Mouse (Mus musculus) liver, embryonic 13.5 days (tissue): ENCODE measurements at regions not wholly inside any gene's neighbourhood (a gene's known extent, or its start where the extent isn't known, plus 50 kb on each side); places are given as distances from the start of the nearest gene placed in this dataset.

Source experiments
- ATAC-seq: fragments of 200-750 bp; cut with Nextera tagmentation; 2 replicates; pipeline ENCODE4 v1.8.0; 2017; ENCODE audit warnings: low read depth, mild to moderate bottlenecking, moderate number of reproducible peaks, moderate library complexity
- DNase-seq: peaks from one replicate; pipeline ENCODE4 v3.0.0; 2022
- H3K27ac ChIP-seq: fragments of 300-500 bp; sonication (generic); 2 replicates; pipeline ENCODE4 v1.5.1; 2015; ENCODE audit warnings: moderate library complexity, mild to moderate bottlenecking, inconsistent platforms
- H3K27me3 ChIP-seq: fragments of 300-500 bp; sonication (generic); 2 replicates; pipeline ENCODE4 v1.6.1; 2015; ENCODE audit warnings: mild to moderate bottlenecking, inconsistent platforms
- H3K36me3 ChIP-seq: fragments of 300-500 bp; sonication (generic); 2 replicates; pipeline ENCODE4 v1.6.1; 2015; ENCODE audit warnings: mild to moderate bottlenecking, inconsistent platforms
- H3K4me1 ChIP-seq: fragments of 300-500 bp; sonication (generic); replicated peaks from 2 replicates; pipeline ENCODE4 v1.6.1; 2015; ENCODE audit warnings: inconsistent platforms
- H3K4me2 ChIP-seq: fragments of 300-500 bp; sonication (generic); 2 replicates; pipeline ENCODE4 v1.6.1; 2015; ENCODE audit warnings: inconsistent platforms, mild to moderate bottlenecking, moderate library complexity
- H3K4me3 ChIP-seq: fragments of 300-500 bp; sonication (generic); replicated peaks from 2 replicates; pipeline ENCODE4 v1.5.1; 2015; ENCODE audit warnings: mild to moderate bottlenecking, inconsistent platforms
- H3K9ac ChIP-seq: fragments of 300-500 bp; sonication (generic); 2 replicates; pipeline ENCODE4 v1.6.1; 2015; ENCODE audit warnings: mild to moderate bottlenecking, inconsistent platforms
- H3K9me3 ChIP-seq: fragments of 300-500 bp; sonication (generic); replicated peaks from 2 replicates; pipeline ENCODE4 v1.6.1; 2016; ENCODE audit warnings: inconsistent platforms
- WGBS: fragments of 180-500 bp; shearing (Covaris S2); methylation state at CpG from one replicate; pipeline ENCODE4 v1.1.7; 2015; ENCODE audit not compliant: insufficient replicate concordance; 5-methylcytosine and 5-hydroxymethylcytosine counted together

GRCm38 (mm10) chr7:37342613-37343012 is 430.8 kb downstream of the Zfp536 start:
- Histone ChIP-seq H3K4me1 (no peaks in the 10 kb centered on the region), H3K27ac (no peak overlapping the region), H3K4me3 (no peak overlapping the region), H3K4me2 (peak overlapping the region; percentile 24), H3K9me3 (no peaks in the 10 kb centered on the region), H3K36me3 (no peaks in the 10 kb centered on the region), H3K27me3 (peaks cover 16% of the 10 kb centered on the region), H3K9ac (no peak overlapping the region)
- WGBS: 33% methylated on average over 11 of the region's 11 CpGs
- ATAC-seq: no peak
- DNase-seq: no peak

GRCm38 (mm10) chr7:37343021-37343593 is 430.3 kb downstream of the Zfp536 start:
- DNase-seq: no peak
- Histone ChIP-seq H3K4me1 (no peaks in the 10 kb centered on the region), H3K9me3 (no peaks in the 10 kb centered on the region), H3K9ac (no peak overlapping the region), H3K4me2 (peak overlapping the region; percentile 24), H3K27me3 (peaks cover 14% of the 10 kb centered on the region; the same call in 1 of the 2 replicates), H3K4me3 (no peak overlapping the region), H3K27ac (no peak overlapping the region), H3K36me3 (no peaks in the 10 kb centered on the region)
- WGBS: 33% methylated on average over 23 of the region's 23 CpGs
- ATAC-seq: no peak

- no peak overlapping the region for H3K9ac ChIP-seq
- no peaks in the 10 kb centered on the region for H3K36me3 ChIP-seq
- H3K27me3 ChIP-seq: peaks cover 14% of the 10 kb centered on the region; the same call in 1 of the 2 replicates
- DNase-seq (no peak), ATAC-seq (no peak)
- H3K4me1 ChIP-seq: no peaks in the 10 kb centered on the region
- no peak overlapping the region for H3K27ac ChIP-seq
- 50% methylated on average over 18 of the region's 18 CpGs for WGBS
- H3K4me3 ChIP-seq: no peak overlapping the region
- H3K9me3 ChIP-seq: no peaks in the 10 kb centered on the region
- no peak overlapping the region for H3K4me2 ChIP-seq
Observed at GRCm38 (mm10) chr7:37343691-37344233, 429.7 kb downstream of the Zfp536 start.

- no peaks in the 10 kb centered on the region for H3K36me3 ChIP-seq
- H3K4me3 ChIP-seq: no peak overlapping the region
- no peaks in the 10 kb centered on the region for H3K4me1 ChIP-seq
- H3K4me2 ChIP-seq: no peak overlapping the region
- no peak overlapping the region for H3K9ac ChIP-seq
- H3K27me3 ChIP-seq: peaks cover 14% of the 10 kb centered on the region; the same call in 1 of the 2 replicates
- no peak overlapping the region for H3K27ac ChIP-seq
- 6% methylated on average over 10 of the region's 10 CpGs for WGBS
- ATAC-seq (no peak), DNase-seq (no peak)
- no peaks in the 10 kb centered on the region for H3K9me3 ChIP-seq
Observed at GRCm38 (mm10) chr7:37346041-37346440, 427.4 kb downstream of the Zfp536 start.

DNA sequence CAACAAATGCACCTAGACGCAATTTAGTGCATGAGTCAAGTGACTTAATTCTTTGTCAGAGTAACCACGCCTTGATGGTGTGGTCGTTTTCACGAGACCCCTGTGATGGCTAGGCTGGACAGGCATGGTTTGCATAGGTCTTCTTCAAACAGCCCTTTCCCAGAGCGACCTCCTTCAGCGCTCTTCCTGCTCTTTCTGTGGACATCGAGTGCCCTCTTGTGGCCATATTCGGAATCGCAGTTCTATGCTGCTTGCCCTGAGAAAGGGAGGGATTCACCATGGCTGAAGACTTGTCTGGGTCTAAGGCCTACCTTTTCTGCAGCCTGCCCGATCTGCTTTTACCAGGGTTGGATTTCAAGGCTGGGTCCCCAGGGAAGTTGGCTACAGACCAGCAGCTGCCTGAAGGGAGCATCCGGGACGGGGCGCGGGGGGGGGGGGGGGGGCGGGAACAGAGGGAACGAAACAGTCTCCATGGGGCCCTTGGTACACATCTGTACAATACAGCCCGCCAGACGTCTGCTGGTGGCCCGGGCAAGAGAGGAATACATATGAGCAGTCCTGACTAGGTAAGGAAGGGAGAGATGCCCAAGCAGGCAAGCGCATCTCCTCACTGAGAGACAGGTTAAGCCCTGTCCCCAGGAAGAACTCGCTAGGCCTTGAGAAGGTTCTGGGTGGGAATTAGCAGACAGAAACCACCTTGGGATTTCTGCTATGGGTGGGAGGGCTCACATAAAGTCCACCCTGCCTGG is 415.6 kb downstream of the Zfp536 start:
- no peak for ATAC-seq
- DNase-seq: peak; percentile 29
- H3K36me3 ChIP-seq: no peaks in the 10 kb centered on the region
- 0 out of 2 replicates have a peak, but pooled peaks cover 4% of the 10 kb centered on the region for H3K4me1 ChIP-seq
- WGBS: 18% methylated on average over 16 of the region's 21 CpGs
- H3K4me2 ChIP-seq: no peak overlapping the region
- H3K9me3 ChIP-seq: no peaks in the 10 kb centered on the region
- peaks cover 8% of the 10 kb centered on the region for H3K27me3 ChIP-seq
- no peak overlapping the region for H3K9ac ChIP-seq
- no peak overlapping the region for H3K4me3 ChIP-seq
- no peak overlapping the region for H3K27ac ChIP-seq

GRCm38 (mm10) chr7:37358492-37358891 is 414.9 kb downstream of the Zfp536 start:
- 44% methylated on average over 4 of the region's 4 CpGs for WGBS
- no peak for DNase-seq

GRCm38 (mm10) chr7:37359473-37359872 is 414.0 kb downstream of the Zfp536 start:
- H3K27me3 ChIP-seq: peaks cover 8% of the 10 kb centered on the region
- no peak overlapping the region for H3K4me3 ChIP-seq
- DNase-seq (no peak), ATAC-seq (no peak)
- H3K4me2 ChIP-seq: no peak overlapping the region
- H3K9me3 ChIP-seq: no peaks in the 10 kb centered on the region
- no peak overlapping the region for H3K9ac ChIP-seq
- no peaks in the 10 kb centered on the region for H3K36me3 ChIP-seq
- 72% methylated on average over 8 of the region's 8 CpGs for WGBS
- H3K27ac ChIP-seq: no peak overlapping the region
- 0 out of 2 replicates have a peak, but pooled peaks cover 4% of the 10 kb centered on the region for H3K4me1 ChIP-seq

More at GRCm38 (mm10) chr7:37358492-37358891, 414.9 kb downstream of the Zfp536 start:
- no peak for ATAC-seq
- no peak overlapping the region for H3K27ac ChIP-seq
- no peaks in the 10 kb centered on the region for H3K9me3 ChIP-seq
- H3K27me3 ChIP-seq: peaks cover 8% of the 10 kb centered on the region
- no peak overlapping the region for H3K4me2 ChIP-seq
- H3K36me3 ChIP-seq: no peaks in the 10 kb centered on the region
- H3K9ac ChIP-seq: no peak overlapping the region
- no peak overlapping the region for H3K4me3 ChIP-seq
- H3K4me1 ChIP-seq: 0 out of 2 replicates have a peak, but pooled peaks cover 4% of the 10 kb centered on the region

GRCm38 (mm10) chr7:37360171-37360570 is 413.3 kb downstream of the Zfp536 start:
- 18% methylated on average over 3 of the region's 3 CpGs for WGBS
- DNase-seq: no peak

GRCm38 (mm10) chr7:37361802-37362441 is 411.5 kb downstream of the Zfp536 start:
- 9% methylated on average over 16 of the region's 16 CpGs for WGBS
- Histone ChIP-seq H3K4me1 (0 out of 2 replicates have a peak, but pooled peaks cover 4% of the 10 kb centered on the region), H3K36me3 (no peaks in the 10 kb centered on the region), H3K27me3 (peaks cover 8% of the 10 kb centered on the region), H3K4me3 (peak overlapping the region; percentile 23), H3K4me2 (peak overlapping the region; percentile 47), H3K9ac (no peak overlapping the region), H3K27ac (no peak overlapping the region), H3K9me3 (no peaks in the 10 kb centered on the region)
- DNase-seq (no peak), ATAC-seq (no peak)

More at GRCm38 (mm10) chr7:37360171-37360570, 413.3 kb downstream of the Zfp536 start:
- Histone ChIP-seq H3K4me2 (no peak overlapping the region), H3K36me3 (no peaks in the 10 kb centered on the region), H3K4me3 (no peak overlapping the region), H3K27ac (no peak overlapping the region), H3K9ac (no peak overlapping the region), H3K27me3 (peaks cover 8% of the 10 kb centered on the region), H3K9me3 (no peaks in the 10 kb centered on the region), H3K4me1 (0 out of 2 replicates have a peak, but pooled peaks cover 4% of the 10 kb centered on the region)
- ATAC-seq: no peak

- 0 out of 2 replicates have a peak, but pooled peaks cover 4% of the 10 kb centered on the region for H3K4me1 ChIP-seq
- no peak overlapping the region for H3K9ac ChIP-seq
- 49% methylated on average over 8 of the region's 8 CpGs for WGBS
- no peak overlapping the region for H3K27ac ChIP-seq
- H3K9me3 ChIP-seq: no peaks in the 10 kb centered on the region
- peaks cover 8% of the 10 kb centered on the region for H3K27me3 ChIP-seq
- H3K4me3 ChIP-seq: no peak overlapping the region
- DNase-seq (no peak), ATAC-seq (no peak)
- H3K4me2 ChIP-seq: no peak overlapping the region
- H3K36me3 ChIP-seq: no peaks in the 10 kb centered on the region
Observed at GRCm38 (mm10) chr7:37362879-37363278, 410.6 kb downstream of the Zfp536 start.

DNA sequence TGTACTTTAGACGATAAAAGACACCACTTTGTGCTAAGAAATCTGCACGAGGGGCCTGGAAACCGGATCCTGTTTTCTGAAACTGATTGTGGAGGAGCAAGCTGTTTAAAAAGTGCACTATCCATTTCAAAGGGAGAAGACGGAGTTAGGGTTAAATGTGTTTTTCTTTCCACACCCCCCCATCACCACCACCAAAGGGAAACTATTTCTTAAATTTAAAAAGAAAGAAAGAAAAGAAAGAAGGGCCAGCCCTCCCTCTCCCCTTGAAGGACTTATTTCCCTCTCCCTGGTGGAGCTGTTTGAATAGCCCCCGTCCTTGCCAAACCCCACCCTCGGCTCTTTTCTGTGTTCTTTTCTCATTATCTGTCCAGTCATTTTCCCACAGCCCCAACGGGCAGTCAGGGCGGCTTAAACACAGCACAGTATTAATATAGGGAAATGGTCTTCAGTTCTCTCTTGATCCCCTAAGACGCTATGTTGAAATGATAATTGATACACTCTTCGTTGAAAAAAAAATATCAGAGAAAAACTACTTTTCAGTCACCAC is 409.7 kb downstream of the Zfp536 start:
- 0 out of 2 replicates have a peak, but pooled peaks cover 4% of the 10 kb centered on the region for H3K4me1 ChIP-seq
- H3K4me2 ChIP-seq: no peak overlapping the region
- no peak overlapping the region for H3K9ac ChIP-seq
- no peaks in the 10 kb centered on the region for H3K9me3 ChIP-seq
- no peak overlapping the region for H3K4me3 ChIP-seq
- DNase-seq (no peak), ATAC-seq (no peak)
- H3K36me3 ChIP-seq: no peaks in the 10 kb centered on the region
- H3K27ac ChIP-seq: no peak overlapping the region
- peaks cover 8% of the 10 kb centered on the region for H3K27me3 ChIP-seq
- WGBS: 51% methylated on average over 10 of the region's 10 CpGs
